Mouse (Mus musculus): ENCODE data around the gene Zbtb16.
A peak's percentile ranks its signal among the peaks of the same experiment; 100 is the strongest.

The Zbtb16 gene

GRCm38 (mm10) chr9:48646781-48647647 is 189.0 kb downstream of the Zbtb16 start:
- no peak for DNase-seq (ENCODE audit: low read depth, low spot score)

- DNase-seq (ENCODE audit: low read depth, low spot score): no peak
These were observed 189.8 kb downstream of the Zbtb16 start for GRCm38 (mm10) chr9:48646251-48646650.

GRCm38 (mm10) chr9:48645648-48646126 is 190.3 kb downstream of the Zbtb16 start:
- no peak for DNase-seq (ENCODE audit: low read depth, low spot score)

GRCm38 (mm10) chr9:48644926-48645647 is 190.9 kb downstream of the Zbtb16 start:
- DNase-seq (ENCODE audit: low read depth, low spot score): no peak

- DNase-seq (ENCODE audit: low read depth, low spot score): no peak
These were observed 191.6 kb downstream of the Zbtb16 start for GRCm38 (mm10) chr9:48644376-48644775.

- DNase-seq (ENCODE audit: low read depth, low spot score): no peak
These were observed 194.4 kb downstream of the Zbtb16 start for GRCm38 (mm10) chr9:48641636-48642035.

GRCm38 (mm10) chr9:48640881-48641280 is 195.1 kb downstream of the Zbtb16 start:
- no peak for DNase-seq (ENCODE audit: low read depth, low spot score)

GRCm38 (mm10) chr9:48638176-48638803 is 197.7 kb downstream of the Zbtb16 start:
- DNase-seq (ENCODE audit: low read depth, low spot score): no peak

GRCm38 (mm10) chr9:48637161-48637560 is 198.9 kb downstream of the Zbtb16 start:
- DNase-seq (ENCODE audit: low read depth, low spot score): no peak

- no peak for DNase-seq (ENCODE audit: low read depth, low spot score)
These were observed 200.3 kb downstream of the Zbtb16 start for GRCm38 (mm10) chr9:48635576-48636350.

- DNase-seq (ENCODE audit: low read depth, low spot score): no peak
These were observed 202.9 kb downstream of the Zbtb16 start for GRCm38 (mm10) chr9:48633147-48633546.

GRCm38 (mm10) chr9:48619268-48619667 is 216.8 kb downstream of the Zbtb16 start:
- DNase-seq (ENCODE audit: low read depth, low spot score): no peak

GRCm38 (mm10) chr9:48618589-48618988 is 217.4 kb downstream of the Zbtb16 start:
- peak; percentile 39 for DNase-seq (ENCODE audit: low read depth, low spot score)

GRCm38 (mm10) chr9:48618111-48618510 is 217.9 kb downstream of the Zbtb16 start:
- no peak for DNase-seq (ENCODE audit: low read depth, low spot score)

GRCm38 (mm10) chr9:48617511-48618010 is 218.5 kb downstream of the Zbtb16 start:
- no peak for DNase-seq (ENCODE audit: low read depth, low spot score)

- DNase-seq (ENCODE audit: low read depth, low spot score): no peak
These were observed 222.8 kb downstream of the Zbtb16 start for GRCm38 (mm10) chr9:48613221-48613620.

GRCm38 (mm10) chr9:48612542-48612941 is 223.5 kb downstream of the Zbtb16 start:
- DNase-seq (ENCODE audit: low read depth, low spot score): no peak

GRCm38 (mm10) chr9:48611032-48611431 is 225.0 kb downstream of the Zbtb16 start:
- DNase-seq (ENCODE audit: low read depth, low spot score): no peak

GRCm38 (mm10) chr9:48609734-48610133 is 226.3 kb downstream of the Zbtb16 start:
- DNase-seq (ENCODE audit: low read depth, low spot score): no peak

GRCm38 (mm10) chr9:48607417-48607816 is 228.6 kb downstream of the Zbtb16 start:
- DNase-seq (ENCODE audit: low read depth, low spot score): no peak

- no peak for DNase-seq (ENCODE audit: low read depth, low spot score)
These were observed 229.9 kb downstream of the Zbtb16 start for GRCm38 (mm10) chr9:48606171-48606570.
